Mouse (Mus musculus) lung, postnatal 0 days (tissue): Measurements from ENCODE around the gene Vmn1r1.

Experiments used
- CTCF ChIP-seq: IDR thresholded peaks from 2 replicates; pipeline ENCODE4 v1.5.1; 2016; ENCODE audit warnings: antibody characterized with exemption, mild to moderate bottlenecking
- EP300 ChIP-seq: IDR thresholded peaks from 2 replicates; pipeline ENCODE4 v1.6.1; 2016; ENCODE audit warnings: antibody characterized with exemption, mild to moderate bottlenecking, control low read depth

- TF ChIP-seq CTCF (no peak), EP300 (no peak)
These were observed 18.7 kb downstream of the Vmn1r1 start for GRCm38 (mm10) chr1:182145546-182145945.
